Mouse (Mus musculus): ENCODE data around the gene Daam2. TPM values are rescaled to one million over a fixed set of nuclear protein-coding genes. Genes with fewer than 3 reads are reported as not detected.
"Not testable (repeated sequence)": the region's sequence is repeated elsewhere in the genome, so short reads cannot be mapped to it uniquely, and the experiment has no call there.

The Daam2 gene
- total and polyA plus RNA-seq, 3 experiments: 0.04 to 0.41 TPM; not detected in 1

- no peaks in the 10 kb centered on the region for H3K4me1 ChIP-seq (ENCODE audit: control insufficient read depth in 1 of 2, insufficient read depth in 2 of 2)
- H3K4me2 ChIP-seq (ENCODE audit: insufficient read depth, low read depth, poor library complexity, severe bottlenecking): no peak overlapping the region
- H3K9me3 ChIP-seq (replicated peaks; ENCODE audit: low read length): no peaks in the 10 kb centered on the region
- no peak for DNase-seq (ENCODE audit: extremely low read depth)
- H3K4me3 ChIP-seq (replicated peaks in 1 of 3; ENCODE audit: low read depth in 2 of 3, low read length in 2 of 3, poor library complexity in 1 of 3): no peak overlapping the region
- TF ChIP-seq POLR2A (IDR thresholded peaks at IDR 0.05; ENCODE audit: low read depth, low read length) (no peak), GABPA (IDR thresholded peaks at IDR 0.05; ENCODE audit: insufficient replicate concordance, low read depth, low read length) (no peak), JUN (IDR thresholded peaks at IDR 0.05; ENCODE audit: insufficient read depth, low read depth, low read length) (no peak), POLR2AphosphoS2 (IDR thresholded peaks at IDR 0.05; ENCODE audit: low read depth, low read length) (no peak), ELF1 (IDR thresholded peaks at IDR 0.05; ENCODE audit: low read depth, low read length) (no peak), PAX5 (IDR thresholded peaks at IDR 0.05; ENCODE audit: low read length) (no peak), ZNF384 (IDR thresholded peaks at IDR 0.05; ENCODE audit: low read depth, low read length) (no peak), MAFK (IDR thresholded peaks at IDR 0.05; ENCODE audit: insufficient replicate concordance, low read length) (no peak), ZKSCAN1 (IDR thresholded peaks at IDR 0.05; ENCODE audit: borderline replicate concordance, low read depth, low read length) (no peak), USF1 (IDR thresholded peaks at IDR 0.05; ENCODE audit: low read depth, low read length) (no peak), CHD1 (IDR thresholded peaks at IDR 0.05; ENCODE audit: low read depth, low read length) (no peak), ZC3H11A (IDR thresholded peaks at IDR 0.05; ENCODE audit: low read depth, low read length) (no peak), JUND (conservative IDR thresholded peaks at IDR 0.05; ENCODE audit: low read depth, low read length) (no peak), SMC3 (IDR thresholded peaks at IDR 0.05; ENCODE audit: low read depth, low read length) (no peak), RCOR1 (conservative IDR thresholded peaks at IDR 0.05; ENCODE audit: low read depth, low read length) (no peak), HCFC1 (IDR thresholded peaks at IDR 0.05; ENCODE audit: low read depth, low read length) (no peak)
- in situ Hi-C loops (cut with MboI; ENCODE audit: low pct_ligation_motif_present, low pct_unique_long_range_greater_than_20kb, low sequenced_read_pairs): no loop called here
- H3K27me3 ChIP-seq (replicated peaks): no peaks in the 10 kb centered on the region
- no peak overlapping the region for H3K27ac ChIP-seq (ENCODE audit: insufficient read depth, low read depth)
- peaks cover 18 to 55% of the 10 kb centered on the region in 2 experiments for H3K36me3 ChIP-seq (replicated peaks in 1 of 2; ENCODE audit: control insufficient read depth in 1 of 2, insufficient read depth in 1 of 2, low read length in 1 of 2)
- H3K79me2 ChIP-seq (replicated peaks; ENCODE audit: control insufficient read depth, extremely low read depth, insufficient read depth, poor library complexity, severe bottlenecking): no peaks in the 10 kb centered on the region
- no peak overlapping the region for H3K9ac ChIP-seq (ENCODE audit: insufficient read depth, low read depth)
- dilution Hi-C loops (cut with MboI; ENCODE audit: extremely low pct_ligation_motif_present, extremely low pct_unique_long_range_greater_than_20kb, low sequenced_read_pairs): no loop called here
Observed at GRCm38 (mm10) chr17:49438822-49439574, 125.1 kb downstream of the Daam2 start.

GRCm38 (mm10) chr17:49437306-49437705, 126.8 kb downstream of the Daam2 start:
- H3K9ac ChIP-seq (ENCODE audit: insufficient read depth, low read depth); H3K4me3 ChIP-seq (replicated peaks in 1 of 3; ENCODE audit: low read depth in 2 of 3, low read length in 2 of 3, poor library complexity in 1 of 3); H3K27me3 ChIP-seq (replicated peaks); H3K4me2 ChIP-seq (ENCODE audit: insufficient read depth, low read depth, poor library complexity, severe bottlenecking); H3K79me2 ChIP-seq (replicated peaks; ENCODE audit: control insufficient read depth, extremely low read depth, insufficient read depth, poor library complexity, severe bottlenecking); H3K4me1 ChIP-seq (ENCODE audit: control insufficient read depth in 1 of 2, insufficient read depth in 2 of 2); DNase-seq (ENCODE audit: extremely low read depth); H3K9me3 ChIP-seq (replicated peaks; ENCODE audit: low read length); in situ Hi-C loops (cut with MboI; ENCODE audit: low pct_ligation_motif_present, low pct_unique_long_range_greater_than_20kb, low sequenced_read_pairs); H3K27ac ChIP-seq (ENCODE audit: insufficient read depth, low read depth); dilution Hi-C loops (cut with MboI; ENCODE audit: extremely low pct_ligation_motif_present, extremely low pct_unique_long_range_greater_than_20kb, low sequenced_read_pairs): not testable (repeated sequence)
- H3K36me3 ChIP-seq (replicated peaks in 1 of 2; ENCODE audit: control insufficient read depth in 1 of 2, insufficient read depth in 1 of 2, low read length in 1 of 2): peaks cover 26 to 72% of the 10 kb centered on the region in 2 experiments
